Mouse (Mus musculus): ENCODE results near the gene Nr5a1.

Nr5a1 gene

GRCm38 (mm10) chr2:38714324-38714723 is at the start of gene Nr5a1:
Gene Nr5a1 (minus strand): TSS chr2:38714542.
- DNase-seq: no peak

GRCm38 (mm10) chr2:38739847-38740246 is 25.5 kb upstream of the Nr5a1 start:
- no peak for DNase-seq

- DNase-seq: peak; percentile 36
These were observed 25.1 kb upstream of the Nr5a1 start for GRCm38 (mm10) chr2:38739410-38739809.

- no peak for DNase-seq
These were observed 24.4 kb upstream of the Nr5a1 start for GRCm38 (mm10) chr2:38738601-38739301.

- DNase-seq: no peak
These were observed 21.4 kb upstream of the Nr5a1 start for GRCm38 (mm10) chr2:38735740-38736139.

GRCm38 (mm10) chr2:38734721-38735120 is 20.4 kb upstream of the Nr5a1 start:
- no peak for DNase-seq

GRCm38 (mm10) chr2:38730331-38730827 is 16.0 kb upstream of the Nr5a1 start:
- DNase-seq: no peak

- DNase-seq: no peak
These were observed 11.1 kb upstream of the Nr5a1 start for GRCm38 (mm10) chr2:38725427-38725826.

- DNase-seq: peak; percentile 20
These were observed 9.0 kb upstream of the Nr5a1 start for GRCm38 (mm10) chr2:38723378-38723777.

GRCm38 (mm10) chr2:38722076-38722475 is 7.7 kb upstream of the Nr5a1 start:
- no peak for DNase-seq

- no peak for DNase-seq
These were observed 6.3 kb upstream of the Nr5a1 start for GRCm38 (mm10) chr2:38720661-38721060.

GRCm38 (mm10) chr2:38719354-38719753 is 5.0 kb upstream of the Nr5a1 start:
- DNase-seq: no peak

GRCm38 (mm10) chr2:38718676-38719075 is 4.3 kb upstream of the Nr5a1 start:
- DNase-seq: no peak

- no peak for DNase-seq
These were observed 3.1 kb upstream of the Nr5a1 start for GRCm38 (mm10) chr2:38717436-38717835.

- DNase-seq: no peak
These were observed 746 bp downstream of the Nr5a1 start for GRCm38 (mm10) chr2:38713596-38713995.

- no peak for DNase-seq
These were observed 1.6 kb downstream of the Nr5a1 start for GRCm38 (mm10) chr2:38712769-38713125.

- no peak for DNase-seq
These were observed 2.1 kb downstream of the Nr5a1 start for GRCm38 (mm10) chr2:38712076-38712768.

- DNase-seq: no peak
These were observed 2.9 kb downstream of the Nr5a1 start for GRCm38 (mm10) chr2:38711421-38711861.

- DNase-seq: no peak
These were observed 3.8 kb downstream of the Nr5a1 start for GRCm38 (mm10) chr2:38710304-38711241.

- DNase-seq: no peak
These were observed 5.2 kb downstream of the Nr5a1 start for GRCm38 (mm10) chr2:38708907-38709688.

- no peak for DNase-seq
These were observed 7.7 kb downstream of the Nr5a1 start for GRCm38 (mm10) chr2:38706661-38707060.

GRCm38 (mm10) chr2:38705036-38705435 is 9.3 kb downstream of the Nr5a1 start:
- DNase-seq: no peak
